Mouse (Mus musculus): ENCODE measurements around the gene Ccpg1os.

The Ccpg1os gene

GRCm38 (mm10) chr9:72983066-72983465 is 2.1 kb downstream of the Ccpg1os start:
- no peak for DNase-seq (ENCODE audit: low spot score in 2 of 2)

GRCm38 (mm10) chr9:72975242-72975641 is 9.9 kb downstream of the Ccpg1os start:
- DNase-seq (ENCODE audit: low spot score in 2 of 2): no peak

GRCm38 (mm10) chr9:72974734-72975133 is 10.4 kb downstream of the Ccpg1os start:
- DNase-seq (ENCODE audit: low spot score in 2 of 2): no peak

GRCm38 (mm10) chr9:72972984-72973383 is 12.2 kb downstream of the Ccpg1os start:
- DNase-seq (ENCODE audit: low spot score in 2 of 2): no peak

GRCm38 (mm10) chr9:72972435-72972834 is 12.7 kb downstream of the Ccpg1os start:
- no peak for DNase-seq (ENCODE audit: low spot score in 2 of 2)

GRCm38 (mm10) chr9:72969874-72970273 is 15.3 kb downstream of the Ccpg1os start:
- peak; percentile 71 to 73 for DNase-seq (ENCODE audit: low spot score in 2 of 2)

- DNase-seq (ENCODE audit: low spot score in 2 of 2): peak; percentile 55 to 62
These were observed 16.7 kb downstream of the Ccpg1os start for GRCm38 (mm10) chr9:72968349-72969061.

- DNase-seq (ENCODE audit: low spot score in 2 of 2): peak; percentile 49 to 56
These were observed 23.2 kb downstream of the Ccpg1os start for GRCm38 (mm10) chr9:72961959-72962358.

GRCm38 (mm10) chr9:72961346-72961745 is 23.8 kb downstream of the Ccpg1os start:
- DNase-seq (ENCODE audit: low spot score in 2 of 2): no peak

GRCm38 (mm10) chr9:72958521-72959450 is 26.4 kb downstream of the Ccpg1os start, which contains the start of the genes Dyx1c1 and Gm44503:
Gene Dyx1c1 (plus strand): TSS chr9:72958785.
Gene Gm44503 (plus strand): TSS chr9:72958852.
- DNase-seq (ENCODE audit: low spot score in 2 of 2): peak; percentile 79 to 86

- peak; percentile 53 to 63 for DNase-seq (ENCODE audit: low spot score in 2 of 2)
These were observed 29.6 kb downstream of the Ccpg1os start for GRCm38 (mm10) chr9:72955546-72955945.

GRCm38 (mm10) chr9:72954746-72955145 is 30.4 kb downstream of the Ccpg1os start:
- DNase-seq (ENCODE audit: low spot score in 2 of 2): peak in 1 of 2 experiments; percentile 14

- no peak for DNase-seq (ENCODE audit: low spot score in 2 of 2)
These were observed 35.6 kb downstream of the Ccpg1os start for GRCm38 (mm10) chr9:72949572-72949971.

GRCm38 (mm10) chr9:72947010-72947409 is 38.2 kb downstream of the Ccpg1os start:
- DNase-seq (ENCODE audit: low spot score in 2 of 2): no peak

GRCm38 (mm10) chr9:72944286-72944685 is 40.9 kb downstream of the Ccpg1os start:
- no peak for DNase-seq (ENCODE audit: low spot score in 2 of 2)

GRCm38 (mm10) chr9:72943424-72943823 is 41.8 kb downstream of the Ccpg1os start:
- DNase-seq (ENCODE audit: low spot score in 2 of 2): no peak

- no peak for DNase-seq (ENCODE audit: low spot score in 2 of 2)
These were observed 48.9 kb downstream of the Ccpg1os start for GRCm38 (mm10) chr9:72936301-72936700.

GRCm38 (mm10) chr9:72935309-72935708 is 49.9 kb downstream of the Ccpg1os start:
- DNase-seq (ENCODE audit: low spot score in 2 of 2): no peak

GRCm38 (mm10) chr9:72931166-72931790 is 53.9 kb downstream of the Ccpg1os start:
- DNase-seq (ENCODE audit: low spot score in 2 of 2): no peak

Measured in natural killer cell, adult 2 months (primary cell).